Mouse (Mus musculus): ENCODE measurements around the gene Rhbdf1. TPM values are rescaled to one million over a fixed set of nuclear protein-coding genes. Genes with fewer than 3 reads are reported as not detected.
A peak's percentile ranks its signal among the peaks of the same experiment; 100 is the strongest.

Gene Rhbdf1
- total and polyA plus RNA-seq, 2 experiments from 2014 or later = 21.9 to 69.2 TPM

- Histone ChIP-seq H3K36me3 (replicated peaks; ENCODE audit: control insufficient read depth, insufficient read depth, low read length) (0 out of 2 replicates have a peak, but pooled peaks cover 7% of the 10 kb centered on the region), H3K4me3 (ENCODE audit: low read depth, low read length) (no peak overlapping the region), H3K4me1 (ENCODE audit: control insufficient read depth, insufficient read depth) (peaks cover 47% of the 10 kb centered on the region), H3K9ac (replicated peaks; ENCODE audit: low read depth, low read length) (no peak overlapping the region), H3K27ac (ENCODE audit: low read depth) (peak overlapping the region; percentile 89), H3K9me3 (replicated peaks; ENCODE audit: control insufficient read depth, low read length) (no peaks in the 10 kb centered on the region), H3K4me2 (ENCODE audit: low read depth, low read length) (no peak overlapping the region), H3K27me3 (ENCODE audit: control insufficient read depth, insufficient read depth, low read length) (no peaks in the 10 kb centered on the region)
- DNase-seq (ENCODE audit: low spot score) (peak; percentile 80), ATAC-seq (ENCODE audit: insufficient read depth, low read depth) (peak; percentile 33)
- no peak for TF ChIP-seq CTCF (IDR thresholded peaks at IDR 0.05; ENCODE audit: low read depth)
- peak; percentile 70; the same call in 1 of the 2 replicates for TF ChIP-seq EP300 (IDR thresholded peaks at IDR 0.05; ENCODE audit: low read depth)
- 17% methylated on average over 4 of the region's 4 CpGs for WGBS
Measured at GRCm38 (mm10) chr11:32224468-32225139, 2.5 kb upstream of the Rhbdf1 start.

- Histone ChIP-seq H3K4me2 (ENCODE audit: low read depth, low read length) (no peak overlapping the region), H3K4me3 (ENCODE audit: low read depth, low read length) (no peak overlapping the region)
- no peak for TF ChIP-seq CTCF (IDR thresholded peaks at IDR 0.05; ENCODE audit: low read depth)
Measured at GRCm38 (mm10) chr11:32223297-32223967, 1.3 kb upstream of the Rhbdf1 start.

GRCm38 (mm10) chr11:32222570-32223194 is 582 bp upstream of the Rhbdf1 start:
- ATAC-seq (ENCODE audit: insufficient read depth, low read depth) (no peak), DNase-seq (ENCODE audit: low spot score) (no peak)
- peak overlapping the region; percentile 89 for H3K4me2 ChIP-seq (ENCODE audit: low read depth, low read length)
- no peaks in the 10 kb centered on the region for H3K27me3 ChIP-seq (ENCODE audit: control insufficient read depth, insufficient read depth, low read length)
- peak overlapping the region; percentile 79 for H3K4me3 ChIP-seq (ENCODE audit: low read depth, low read length)
- peak overlapping the region; percentile 91 for H3K27ac ChIP-seq (ENCODE audit: low read depth)
- H3K9ac ChIP-seq (replicated peaks; ENCODE audit: low read depth, low read length) = peak overlapping the region; percentile 91
- peaks cover 47% of the 10 kb centered on the region for H3K4me1 ChIP-seq (ENCODE audit: control insufficient read depth, insufficient read depth)
- no peak for TF ChIP-seq CTCF (IDR thresholded peaks at IDR 0.05; ENCODE audit: low read depth)
- no peak for TF ChIP-seq EP300 (IDR thresholded peaks at IDR 0.05; ENCODE audit: low read depth)
- no peaks in the 10 kb centered on the region for H3K36me3 ChIP-seq (replicated peaks; ENCODE audit: control insufficient read depth, insufficient read depth, low read length)
- 14% methylated on average over 21 of the region's 21 CpGs for WGBS
- no peaks in the 10 kb centered on the region for H3K9me3 ChIP-seq (replicated peaks; ENCODE audit: control insufficient read depth, low read length)

More at GRCm38 (mm10) chr11:32223297-32223967, 1.3 kb upstream of the Rhbdf1 start:
- ATAC-seq (ENCODE audit: insufficient read depth, low read depth) (no peak), DNase-seq (ENCODE audit: low spot score) (no peak)
- Histone ChIP-seq H3K27ac (ENCODE audit: low read depth) (peak overlapping the region; percentile 65), H3K9ac (replicated peaks; ENCODE audit: low read depth, low read length) (no peak overlapping the region), H3K27me3 (ENCODE audit: control insufficient read depth, insufficient read depth, low read length) (no peaks in the 10 kb centered on the region), H3K9me3 (replicated peaks; ENCODE audit: control insufficient read depth, low read length) (no peaks in the 10 kb centered on the region), H3K4me1 (ENCODE audit: control insufficient read depth, insufficient read depth) (peaks cover 47% of the 10 kb centered on the region), H3K36me3 (replicated peaks; ENCODE audit: control insufficient read depth, insufficient read depth, low read length) (no peaks in the 10 kb centered on the region)
- WGBS = 61% methylated on average over 4 of the region's 4 CpGs

- Histone ChIP-seq H3K9me3 (replicated peaks; ENCODE audit: control insufficient read depth, low read length) (no peaks in the 10 kb centered on the region), H3K36me3 (replicated peaks; ENCODE audit: control insufficient read depth, insufficient read depth, low read length) (no peaks in the 10 kb centered on the region), H3K9ac (replicated peaks; ENCODE audit: low read depth, low read length) (peak overlapping the region; percentile 91), H3K27me3 (ENCODE audit: control insufficient read depth, insufficient read depth, low read length) (no peaks in the 10 kb centered on the region), H3K4me1 (ENCODE audit: control insufficient read depth, insufficient read depth) (peaks cover 41% of the 10 kb centered on the region), H3K4me2 (ENCODE audit: low read depth, low read length) (peak overlapping the region; percentile 89), H3K27ac (ENCODE audit: low read depth) (peak overlapping the region; percentile 91), H3K4me3 (ENCODE audit: low read depth, low read length) (peak overlapping the region; percentile 79)
- DNase-seq (ENCODE audit: low spot score) (peak; percentile 82), ATAC-seq (ENCODE audit: insufficient read depth, low read depth) (peak; percentile 43)
- WGBS = 1% methylated on average over 44 of the region's 46 CpGs
- no peak for TF ChIP-seq CTCF (IDR thresholded peaks at IDR 0.05; ENCODE audit: low read depth)
- TF ChIP-seq EP300 (IDR thresholded peaks at IDR 0.05; ENCODE audit: low read depth) = no peak
Measured at GRCm38 (mm10) chr11:32221225-32221950, 712 bp downstream of the Rhbdf1 start.

GRCm38 (mm10) chr11:32220607-32221224 is 1.4 kb downstream of the Rhbdf1 start:
- ATAC-seq (ENCODE audit: insufficient read depth, low read depth) = peak; percentile 33; the same call in 1 of the 2 replicates
- Histone ChIP-seq H3K4me2 (ENCODE audit: low read depth, low read length) (peak overlapping the region; percentile 89), H3K4me1 (ENCODE audit: control insufficient read depth, insufficient read depth) (peaks cover 36% of the 10 kb centered on the region), H3K27me3 (ENCODE audit: control insufficient read depth, insufficient read depth, low read length) (no peaks in the 10 kb centered on the region), H3K4me3 (ENCODE audit: low read depth, low read length) (peak overlapping the region; percentile 79), H3K36me3 (replicated peaks; ENCODE audit: control insufficient read depth, insufficient read depth, low read length) (peaks cover 6% of the 10 kb centered on the region; the same call in 1 of the 2 replicates), H3K9ac (replicated peaks; ENCODE audit: low read depth, low read length) (peak overlapping the region; percentile 91), H3K27ac (ENCODE audit: low read depth) (peak overlapping the region; percentile 91), H3K9me3 (replicated peaks; ENCODE audit: control insufficient read depth, low read length) (no peaks in the 10 kb centered on the region)
- TF ChIP-seq CTCF (IDR thresholded peaks at IDR 0.05; ENCODE audit: low read depth) = no peak
- TF ChIP-seq EP300 (IDR thresholded peaks at IDR 0.05; ENCODE audit: low read depth) = no peak
- 39% methylated on average over 10 of the region's 10 CpGs for WGBS
- no peak for DNase-seq (ENCODE audit: low spot score)

All from heart, postnatal 0 days (tissue).